Mouse (Mus musculus) limb, embryonic 14.5 days (tissue): ENCODE data around the gene Parvb. TPM values are rescaled to one million over a fixed set of nuclear protein-coding genes. Genes with fewer than 3 reads are reported as not detected.

Experiments used
- ATAC-seq: fragments of 200-750 bp; cut with Nextera tagmentation; 2 replicates; pipeline ENCODE4 v1.8.0; 2017; ENCODE audit warnings: low read depth, moderate number of reproducible peaks, moderate TSS enrichment; ENCODE audit not compliant: low FRiP score
- DNase-seq: peaks from one replicate; pipeline ENCODE4 v3.0.0-alpha.2; 2015; ENCODE audit warnings: low spot score
- H3K27ac ChIP-seq: fragments of 300-500 bp; sonication (generic); replicated peaks from 2 replicates; pipeline ENCODE4 v1.5.1; 2014; ENCODE audit warnings: low read depth, mild to moderate bottlenecking, low read length, moderate library complexity, mixed read lengths
- H3K27me3 ChIP-seq: fragments of 300-500 bp; sonication (generic); 2 replicates; pipeline ENCODE4 v1.6.1; 2014; ENCODE audit warnings: low read length, mixed read lengths; ENCODE audit not compliant: control insufficient read depth, insufficient read depth
- H3K36me3 ChIP-seq: fragments of 300-500 bp; sonication (generic); 2 replicates; pipeline ENCODE4 v1.6.1; 2014; ENCODE audit warnings: mild to moderate bottlenecking, low read length, moderate library complexity, mixed read lengths; ENCODE audit not compliant: control insufficient read depth, insufficient read depth
- H3K4me1 ChIP-seq: fragments of 300-500 bp; sonication (generic); 2 replicates; pipeline ENCODE4 v1.6.1; 2014; ENCODE audit warnings: antibody characterized with exemption, low read length, mixed read lengths; ENCODE audit not compliant: control insufficient read depth, insufficient read depth
- H3K4me2 ChIP-seq: fragments of 300-500 bp; sonication (generic); replicated peaks from 2 replicates; pipeline ENCODE4 v1.6.1; 2014; ENCODE audit warnings: low read depth, mild to moderate bottlenecking, low read length, moderate library complexity; ENCODE audit not compliant: severe bottlenecking
- H3K4me3 ChIP-seq: fragments of 300-500 bp; sonication (generic); replicated peaks from 2 replicates; pipeline ENCODE4 v1.5.1; 2014; ENCODE audit warnings: low read length
- H3K9ac ChIP-seq: fragments of 300-500 bp; sonication (generic); 2 replicates; pipeline ENCODE4 v1.6.1; 2014; ENCODE audit warnings: mild to moderate bottlenecking, low read depth, low read length, moderate library complexity; ENCODE audit not compliant: severe bottlenecking
- H3K9me3 ChIP-seq: fragments of 300-500 bp; sonication (generic); 2 replicates; pipeline ENCODE4 v1.6.1; 2016; ENCODE audit warnings: low read length; ENCODE audit not compliant: control insufficient read depth
- POLR2A ChIP-seq: fragments of 200-500 bp; IDR thresholded peaks from 2 replicates; pipeline ENCODE4 v1.8.0; 2012; ENCODE audit warnings: inconsistent platforms, mild to moderate bottlenecking, moderate library complexity, borderline replicate concordance; ENCODE audit not compliant: insufficient read depth, insufficient read length; ENCODE audit errors: extremely low read depth
- WGBS: fragments of 180-500 bp; shearing (Covaris S2); extraction: QIAGEN DNeasy Blood & Tissue Kit; methylation state at CpG from one replicate; pipeline ENCODE4 v1.1.7; 2014; 5-methylcytosine and 5-hydroxymethylcytosine counted together
- polyA plus RNA-seq, 2 experiments: library from polyadenylated mRNA; depleted of rRNA in 1 of 2; stranded (reverse) in 1 of 2; unstranded in 1 of 2; fragments of >200 nt; fragmentation: Nextera tagmentation in 1 of 2; extraction: Ambion mirVana in 1 of 2; gene quantifications; 2 replicates each; pipeline versions ENCODE4 v1.2.1 to v1.2.3; 2012 to 2014

Gene Parvb
- polyA plus RNA-seq, 2 experiments: 2.4 to 13.5 TPM

- WGBS: 20% methylated on average over 15 of the region's 15 CpGs
- Histone ChIP-seq H3K27me3 (no peaks in the 10 kb centered on the region), H3K9ac (no peak overlapping the region), H3K9me3 (no peaks in the 10 kb centered on the region), H3K4me3 (no peak overlapping the region), H3K4me2 (peak overlapping the region; percentile 8; the same call in 1 of the 2 replicates), H3K36me3 (no peaks in the 10 kb centered on the region), H3K27ac (no peak overlapping the region), H3K4me1 (peaks cover 12% of the 10 kb centered on the region)
- no peak for TF ChIP-seq POLR2A
- no peak for DNase-seq
- no peak for ATAC-seq
Measured at GRCm38 (mm10) chr15:84238552-84238951, 6.7 kb downstream of the Parvb start.

GRCm38 (mm10) chr15:84238991-84239401, 7.2 kb downstream of the Parvb start:
- no peak overlapping the region for H3K4me3 ChIP-seq
- H3K4me1 ChIP-seq: peaks cover 12% of the 10 kb centered on the region
- H3K27me3 ChIP-seq: no peaks in the 10 kb centered on the region
- H3K9me3 ChIP-seq: no peaks in the 10 kb centered on the region
- DNase-seq: no peak
- no peak overlapping the region for H3K27ac ChIP-seq
- no peak for ATAC-seq
- no peak for TF ChIP-seq POLR2A
- H3K9ac ChIP-seq: no peak overlapping the region
- 23% methylated on average over 16 of the region's 16 CpGs for WGBS
- H3K36me3 ChIP-seq: no peaks in the 10 kb centered on the region
- peak overlapping the region; percentile 8; the same call in 1 of the 2 replicates for H3K4me2 ChIP-seq

GRCm38 (mm10) chr15:84241520-84241919, 9.7 kb downstream of the Parvb start:
- H3K36me3 ChIP-seq: no peaks in the 10 kb centered on the region
- H3K27ac ChIP-seq: no peak overlapping the region
- no peak overlapping the region for H3K4me3 ChIP-seq
- no peak overlapping the region for H3K9ac ChIP-seq
- peaks cover 12% of the 10 kb centered on the region for H3K4me1 ChIP-seq
- H3K4me2 ChIP-seq: no peak overlapping the region
- no peaks in the 10 kb centered on the region for H3K9me3 ChIP-seq
- ATAC-seq (peak; percentile 82), DNase-seq (peak; percentile 57)
- TF ChIP-seq POLR2A: no peak
- no peaks in the 10 kb centered on the region for H3K27me3 ChIP-seq
- 12% methylated on average over 7 of the region's 7 CpGs for WGBS

GRCm38 (mm10) chr15:84245104-84245503, 13.3 kb downstream of the Parvb start:
- WGBS: 80% methylated on average over 7 of the region's 7 CpGs
- H3K4me1 ChIP-seq: peaks cover 3% of the 10 kb centered on the region; the same call in 1 of the 2 replicates
- no peaks in the 10 kb centered on the region for H3K27me3 ChIP-seq
- H3K4me2 ChIP-seq: no peak overlapping the region
- H3K9ac ChIP-seq: no peak overlapping the region
- ATAC-seq: no peak
- DNase-seq: no peak
- no peak for TF ChIP-seq POLR2A
- no peak overlapping the region for H3K4me3 ChIP-seq
- no peak overlapping the region for H3K27ac ChIP-seq
- no peaks in the 10 kb centered on the region for H3K9me3 ChIP-seq
- no peaks in the 10 kb centered on the region for H3K36me3 ChIP-seq

- Histone ChIP-seq H3K4me3 (no peak overlapping the region), H3K4me2 (no peak overlapping the region), H3K27me3 (no peaks in the 10 kb centered on the region), H3K9me3 (no peaks in the 10 kb centered on the region), H3K27ac (no peak overlapping the region), H3K4me1 (peaks cover 3% of the 10 kb centered on the region; the same call in 1 of the 2 replicates), H3K9ac (no peak overlapping the region), H3K36me3 (no peaks in the 10 kb centered on the region)
- DNase-seq: no peak
- ATAC-seq: no peak
- no peak for TF ChIP-seq POLR2A
- WGBS: 84% methylated on average over 6 of the region's 6 CpGs
Measured at GRCm38 (mm10) chr15:84246195-84246594, 14.4 kb downstream of the Parvb start.

- no peak for DNase-seq
- Histone ChIP-seq H3K9ac (no peak overlapping the region), H3K27me3 (no peaks in the 10 kb centered on the region), H3K27ac (no peak overlapping the region), H3K4me3 (no peak overlapping the region), H3K4me2 (no peak overlapping the region), H3K4me1 (no peaks in the 10 kb centered on the region), H3K9me3 (no peaks in the 10 kb centered on the region), H3K36me3 (no peaks in the 10 kb centered on the region)
- no peak for TF ChIP-seq POLR2A
- WGBS: 93% methylated on average over 3 of the region's 3 CpGs
- no peak for ATAC-seq
Measured at GRCm38 (mm10) chr15:84247309-84247708, 15.5 kb downstream of the Parvb start.
